Mouse (Mus musculus) left cerebral cortex, postnatal 36 days (tissue): ENCODE data around the gene Gm28308. TPM values are rescaled to one million over a fixed set of nuclear protein-coding genes. Genes with fewer than 3 reads are reported as not detected.

Experiments
- DNase-seq, 2 experiments: peaks; one replicate each; pipeline ENCODE4 v3.0.0; 2021 to 2022; ENCODE audit warnings: low spot score in 2 of 2, mixed read lengths in 1 of 2
- intact Hi-C: fragments of 180-260 bp; cut with DNase I; formaldehyde crosslinking; loops from one replicate; pipeline ENCODE4 v1.15.1; 2025
- total RNA-seq, 2 experiments: library from RNA; stranded (reverse); gene quantifications; 2 replicates each; pipeline ENCODE4 v1.2.3; 2021

Gene Gm28308
- total RNA-seq = not detected

- intact Hi-C loops = no loop called here
- no peak for DNase-seq
Measured at GRCm38 (mm10) chr6:52213119-52213986, at the start of gene Gm28308, which contains the start of gene Hoxa3. Gm28308 (minus strand) TSS chr6:52213339. Hoxa3 (minus strand) TSS chr6:52213336.

DNA sequence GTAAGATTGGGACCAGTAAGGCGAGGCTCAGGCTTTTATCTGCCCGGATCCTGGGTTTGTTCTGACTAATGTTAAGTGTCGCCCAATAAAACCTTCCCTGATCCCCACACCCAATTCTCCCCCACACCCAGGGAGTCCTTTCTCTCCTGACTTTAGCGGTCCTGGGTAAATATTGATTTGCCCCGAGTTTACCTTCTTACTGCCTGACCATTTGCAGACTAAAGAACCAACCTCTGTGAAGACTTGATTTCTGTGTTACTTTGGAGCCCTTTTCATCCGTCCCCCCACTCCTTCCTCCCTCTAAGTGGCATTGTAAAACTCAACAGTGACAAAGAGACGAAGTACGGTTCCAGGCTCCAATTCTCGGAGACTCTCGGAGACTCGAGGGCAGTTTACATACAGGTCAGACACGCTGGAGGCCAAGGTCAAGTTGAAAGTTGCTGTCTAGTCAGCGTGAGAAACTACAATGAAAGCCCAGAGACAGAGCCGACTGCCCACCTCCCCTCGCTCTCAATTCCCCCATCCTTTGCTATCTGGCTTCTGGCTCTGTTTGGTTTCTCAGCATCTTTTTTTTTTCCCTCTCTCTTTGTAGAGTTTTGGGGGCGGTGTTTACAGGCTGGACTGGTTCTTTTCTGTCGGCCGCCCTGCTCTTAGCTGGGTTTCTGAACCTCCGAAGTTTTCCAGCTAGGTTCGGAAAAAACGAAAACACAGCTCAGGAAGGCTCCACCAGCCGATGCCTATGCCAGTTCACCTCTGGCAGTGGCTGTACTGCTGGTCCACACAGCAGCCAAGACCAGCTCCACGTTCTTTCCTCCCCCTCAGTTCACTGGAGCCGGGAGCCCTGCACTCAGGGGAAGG lies 49.6 kb upstream of the Gm28308 start:
- no peak for DNase-seq
- intact Hi-C loops = loop anchor here (10.0 kb wide), 2 partner anchors 52 to 1088 kb away; partner anchors contain the start of gene Evx1

- intact Hi-C loops = loop anchor here (10.0 kb wide), 2 partner anchors 53 to 1087 kb away; partner anchors contain the start of gene Evx1
- DNase-seq = no peak
Measured at GRCm38 (mm10) chr6:52261751-52262462, 48.8 kb upstream of the Gm28308 start.

GRCm38 (mm10) chr6:52260654-52261575 lies 47.8 kb upstream of the Gm28308 start, which contains the start of gene Hoxa13:
Hoxa13 (minus strand) TSS chr6:52260880.
- no peak for DNase-seq
- intact Hi-C loops = loop anchor here (10.0 kb wide), 2 partner anchors 54 to 1086 kb away; partner anchors contain the start of gene Evx1

- intact Hi-C loops = loop anchor here (5.0 to 10.0 kb wide), 5 partner anchors 55 to 1085 kb away; partner anchors contain the start of gene Evx1
- DNase-seq = no peak
Measured at GRCm38 (mm10) chr6:52259811-52260261, 46.7 kb upstream of the Gm28308 start.

GRCm38 (mm10) chr6:52259081-52259790 lies 46.1 kb upstream of the Gm28308 start:
- DNase-seq = no peak
- intact Hi-C loops = loop anchor here (5.0 kb wide), 3 partner anchors 468 to 658 kb away; no protein-coding TSS in a partner anchor

DNA sequence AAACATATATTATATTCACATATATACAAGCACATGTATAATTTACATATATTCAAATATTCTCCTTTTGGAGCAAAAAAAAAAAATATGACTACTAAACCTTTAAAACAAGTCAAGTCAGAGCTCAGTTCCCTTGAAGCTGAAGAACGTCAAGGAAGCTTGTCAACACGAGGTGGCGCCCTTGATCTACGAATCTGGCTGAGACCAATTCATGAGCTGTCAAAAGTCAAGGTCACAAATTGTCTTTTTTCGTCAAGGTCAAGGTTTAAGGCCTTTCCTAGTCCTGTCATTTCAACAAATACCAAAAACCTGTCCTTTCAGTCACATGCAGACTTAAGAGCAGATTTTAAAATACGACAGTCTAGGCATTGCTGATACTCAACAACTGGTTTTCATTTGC lies 43.8 kb upstream of the Gm28308 start:
- intact Hi-C loops = loop anchor here (5.0 kb wide), 3 partner anchors 470 to 660 kb away; no protein-coding TSS in a partner anchor
- DNase-seq = peak in 1 of 2 experiments; percentile 63

DNA sequence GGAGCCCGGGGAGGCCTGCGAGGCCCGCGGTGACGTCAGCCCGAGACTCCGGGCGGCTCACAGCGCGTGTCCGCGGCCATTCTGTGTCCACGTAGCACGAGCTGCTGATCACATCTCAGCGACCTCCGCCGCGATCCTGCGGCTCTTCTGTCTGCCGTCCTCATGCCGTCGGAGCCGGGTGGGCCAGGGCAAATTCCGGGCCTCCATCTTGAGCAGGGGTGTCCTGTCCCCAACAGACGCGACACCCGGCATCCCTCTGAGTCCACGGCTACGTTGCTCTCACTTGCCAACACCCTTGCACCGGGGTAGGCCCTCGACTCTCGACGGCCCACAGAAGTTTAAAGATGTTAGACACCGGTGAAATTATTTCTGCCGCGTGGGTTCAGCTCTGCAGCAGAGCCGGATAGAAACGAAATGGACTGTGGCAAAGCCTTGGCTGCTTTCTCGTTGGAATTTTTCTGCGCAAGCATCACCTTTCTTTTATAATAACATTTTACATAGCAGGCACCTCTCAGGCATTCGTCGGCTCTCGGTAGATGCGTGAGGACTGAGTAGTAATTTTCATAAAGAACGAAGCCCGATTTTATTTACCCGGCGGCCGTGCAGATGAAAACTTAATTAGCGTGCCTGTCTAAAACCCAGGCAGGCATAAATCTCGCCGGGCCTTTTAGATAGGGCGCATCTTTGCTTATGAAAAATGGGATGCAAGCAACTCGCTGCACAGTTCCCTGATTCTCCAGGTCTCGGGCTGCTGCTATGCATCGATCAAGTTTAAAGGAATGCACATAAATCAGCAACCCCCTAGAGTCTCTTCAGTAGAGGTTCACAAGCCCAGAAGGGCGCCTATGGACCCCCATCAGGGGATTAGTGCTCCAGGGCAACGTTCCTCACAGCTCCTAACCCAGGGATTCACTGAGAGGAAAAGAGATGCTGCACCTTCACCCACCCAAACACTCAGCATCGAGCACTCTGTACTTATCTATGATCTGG lies 40.7 kb upstream of the Gm28308 start:
- no peak for DNase-seq
- intact Hi-C loops = no loop called here

GRCm38 (mm10) chr6:52252775-52253376 lies 39.7 kb upstream of the Gm28308 start:
- no peak for DNase-seq
- intact Hi-C loops = no loop called here

- no peak for DNase-seq
- intact Hi-C loops = no loop called here
Measured at GRCm38 (mm10) chr6:52252016-52252774, 39.1 kb upstream of the Gm28308 start.

DNA sequence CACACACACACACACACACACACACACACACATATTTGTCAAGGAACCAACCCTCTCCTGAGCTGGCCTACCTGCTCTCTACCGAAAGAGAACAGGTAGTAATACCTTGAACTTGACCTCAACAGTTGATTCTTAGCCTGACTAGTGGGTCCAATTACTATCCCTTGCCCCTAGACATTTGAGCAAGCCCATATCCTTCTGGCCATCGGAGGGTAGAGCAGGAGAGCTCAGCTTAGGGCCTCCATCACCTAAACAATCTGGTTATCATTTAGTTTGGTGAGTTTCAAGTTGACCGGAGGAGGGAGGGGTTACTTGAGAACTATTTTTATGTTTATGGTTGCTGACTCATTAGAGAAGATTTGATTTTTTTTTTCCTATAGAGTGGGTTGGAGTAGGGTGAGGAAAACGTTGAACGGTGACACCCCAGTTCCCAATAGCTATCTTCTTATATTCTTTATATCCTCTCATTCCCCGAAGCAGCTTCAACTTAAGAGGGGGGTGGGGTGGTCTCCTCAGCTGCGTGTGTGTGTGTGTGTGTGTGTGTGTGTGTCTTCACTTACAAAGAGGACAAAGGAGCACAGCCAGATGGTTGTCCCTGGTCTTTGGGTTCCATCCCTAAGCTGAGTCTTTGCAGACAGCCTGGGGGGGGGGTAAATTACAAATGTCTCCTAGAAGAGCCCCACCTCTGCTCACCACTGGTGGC lies 38.2 kb upstream of the Gm28308 start:
- DNase-seq = no peak
- intact Hi-C loops = no loop called here

DNA sequence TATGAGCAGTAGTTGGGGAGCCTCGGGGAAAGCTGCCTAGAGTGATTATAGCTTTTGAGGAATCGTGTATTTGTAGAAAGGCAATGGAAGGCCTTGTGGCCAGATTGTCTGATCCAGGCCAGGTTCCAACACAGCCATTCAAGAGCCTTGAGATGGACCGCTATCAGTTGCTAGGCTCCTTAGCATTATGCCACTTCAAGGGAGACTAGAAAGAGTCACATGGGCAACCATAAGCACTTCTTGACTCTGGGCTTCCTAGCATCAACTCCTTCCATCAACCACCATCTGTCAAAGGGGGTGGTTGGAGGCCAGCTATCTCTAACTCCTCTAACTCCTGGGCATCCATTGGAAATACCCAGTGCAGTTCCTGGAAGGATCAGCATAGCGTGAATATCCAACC lies 36.7 kb upstream of the Gm28308 start:
- intact Hi-C loops = no loop called here
- no peak for DNase-seq

DNA sequence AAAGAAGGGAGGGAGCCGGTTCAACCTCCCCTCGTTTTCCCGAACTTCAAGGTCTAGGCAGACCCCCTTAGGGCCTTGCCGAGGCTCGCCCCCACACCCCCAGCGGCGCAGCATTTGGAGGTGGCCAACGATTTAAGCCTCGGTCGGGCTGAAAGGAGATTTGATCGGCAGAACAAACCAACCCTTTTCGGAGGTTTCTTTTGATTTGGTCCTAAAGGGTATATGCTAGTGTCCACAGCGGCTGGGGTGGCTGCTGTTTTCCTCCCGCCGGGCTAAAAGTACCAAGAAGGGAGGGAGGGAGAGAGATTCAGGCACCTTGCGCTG lies 36.2 kb upstream of the Gm28308 start:
- DNase-seq = no peak
- intact Hi-C loops = no loop called here

- intact Hi-C loops = no loop called here
- no peak for DNase-seq
Measured at GRCm38 (mm10) chr6:52248638-52249414, 35.7 kb upstream of the Gm28308 start.
